Mouse (Mus musculus): ENCODE data around the gene Galns.

DNA sequence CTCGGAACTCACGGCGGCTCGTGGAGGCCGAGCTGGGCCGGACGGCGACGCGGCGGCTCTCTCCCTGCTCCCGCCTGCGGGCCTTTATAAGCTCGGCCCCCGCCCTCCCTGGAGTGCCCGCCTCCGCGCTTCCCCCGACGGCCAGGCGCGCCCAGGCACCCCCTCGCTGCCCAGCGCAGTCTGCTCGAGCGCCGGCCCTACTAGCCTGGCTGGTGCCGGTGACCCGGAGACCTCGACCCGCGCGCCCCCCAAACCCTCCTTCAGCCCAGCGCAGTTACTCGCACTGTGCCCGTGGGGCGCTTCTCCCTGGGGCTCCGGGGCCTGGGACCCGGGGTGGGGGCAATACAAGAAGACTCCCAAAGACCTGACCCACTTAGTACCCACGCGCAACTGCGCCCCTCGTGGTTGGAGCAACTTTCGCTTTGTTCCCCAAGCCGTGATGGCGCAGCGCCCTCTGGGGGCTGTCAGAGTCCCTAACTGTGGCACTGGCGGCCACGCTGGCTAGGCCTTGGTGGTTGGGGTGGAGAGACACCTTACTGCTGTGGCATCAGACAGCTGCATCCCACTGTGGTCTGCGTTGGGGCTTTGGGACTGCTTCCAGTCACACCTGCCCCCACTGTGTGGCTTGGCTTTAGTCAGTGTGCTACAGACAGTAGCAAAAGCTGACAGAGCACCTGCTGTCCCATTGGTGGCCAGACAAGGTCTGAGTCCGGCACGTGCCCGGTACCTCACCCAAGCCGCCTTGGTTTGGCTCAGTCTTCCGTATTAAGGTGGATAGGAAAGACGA, 59.8 kb downstream of the Galns start, which contains the start of gene Piezo1:
- TF ChIP-seq CTCF (IDR thresholded peaks at IDR 0.05; ENCODE audit: low read depth) (peak; percentile 100), EP300 (optimal IDR thresholded peaks at IDR 0.05) (no peak)
